Mouse (Mus musculus) spleen, postnatal 10 days (tissue): ENCODE data around the gene Itk.
A peak's percentile ranks its signal among the peaks of the same experiment; 100 is the strongest.

Experiments used
- DNase-seq, 2 experiments: peaks; one replicate each; pipeline ENCODE4 v3.0.0; 2021 to 2022; ENCODE audit warnings: low spot score in 2 of 2

Itk gene

DNA sequence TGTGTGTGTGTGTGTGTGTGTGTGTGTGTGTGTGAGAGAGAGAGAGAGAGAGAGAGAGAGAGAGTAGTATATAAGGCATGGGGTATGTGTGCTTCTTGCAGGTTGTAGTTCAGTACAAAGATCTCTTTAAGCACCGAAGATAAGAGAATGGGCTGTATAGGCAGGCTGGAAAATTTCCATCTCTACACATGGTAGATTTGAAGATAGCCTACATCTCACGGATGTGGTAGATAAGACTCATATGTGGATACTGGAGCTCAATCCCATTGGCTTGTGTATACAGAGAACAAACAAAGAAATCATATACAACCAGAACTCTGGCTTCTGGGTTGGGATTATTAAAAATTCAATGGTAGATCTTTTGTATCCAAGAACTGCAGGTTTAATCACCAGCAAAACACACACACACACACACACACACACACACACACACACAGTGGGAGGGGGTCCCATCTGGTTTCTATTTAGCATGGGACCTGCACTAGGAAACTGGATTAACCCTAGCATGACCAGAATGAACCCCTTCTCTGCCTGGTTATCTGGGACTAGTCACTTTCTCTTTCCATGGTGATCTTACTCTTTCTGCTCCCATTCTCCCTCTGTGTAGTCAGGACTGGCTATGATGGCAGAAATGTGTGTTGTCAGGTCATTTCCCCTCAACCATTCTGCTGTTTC is 28.2 kb downstream of the Itk start:
- DNase-seq = no peak

- DNase-seq = no peak
Measured at GRCm38 (mm10) chr11:46358369-46358768, 30.9 kb downstream of the Itk start.

GRCm38 (mm10) chr11:46349681-46350410 is 39.5 kb downstream of the Itk start:
- DNase-seq = no peak

DNA sequence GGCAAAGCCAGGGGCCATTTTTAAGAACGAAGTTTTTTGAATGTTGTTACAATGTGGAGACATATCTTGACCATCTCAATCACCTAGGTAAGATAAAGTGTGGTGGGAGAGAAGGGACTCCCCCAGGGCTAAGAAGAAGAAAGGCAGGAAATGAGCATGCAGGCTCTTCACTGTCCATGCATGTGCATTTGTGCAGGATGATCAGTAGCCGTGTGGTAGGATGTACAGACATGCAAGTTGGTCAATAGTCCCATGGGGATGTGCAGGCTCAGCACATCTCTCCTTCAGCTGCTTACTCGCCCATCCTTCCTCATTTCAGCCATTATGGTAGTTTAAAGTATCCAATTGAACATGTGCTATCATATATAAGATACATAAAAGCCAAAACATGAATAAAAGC is 40.9 kb downstream of the Itk start:
- DNase-seq = no peak

- DNase-seq = no peak
Measured at GRCm38 (mm10) chr11:46347756-46348155, 41.6 kb downstream of the Itk start.

GRCm38 (mm10) chr11:46343886-46344546 is 45.3 kb downstream of the Itk start:
- peak in 1 of 2 experiments; percentile 44 for DNase-seq

GRCm38 (mm10) chr11:46341960-46342359 is 47.4 kb downstream of the Itk start:
- no peak for DNase-seq

DNA sequence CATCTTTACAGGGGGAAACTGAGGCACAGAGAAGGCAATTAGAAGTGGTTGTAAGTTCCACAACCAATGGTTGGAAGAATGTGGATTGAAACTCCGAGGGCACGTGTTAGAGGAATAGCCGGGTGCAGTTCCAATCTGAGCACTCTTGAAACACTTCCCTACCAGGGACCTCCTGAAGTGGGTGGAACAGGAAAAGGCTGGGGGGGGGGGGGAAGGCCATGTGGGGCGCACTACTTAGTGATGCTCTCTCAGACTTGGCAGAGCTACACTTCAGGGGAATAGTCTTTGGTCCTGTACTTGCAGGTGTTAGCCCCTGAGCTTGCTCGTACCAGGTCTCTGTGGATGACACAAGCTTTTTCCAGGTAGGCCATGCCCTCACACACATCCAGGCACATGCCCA is 53.3 kb downstream of the Itk start:
- no peak for DNase-seq

DNA sequence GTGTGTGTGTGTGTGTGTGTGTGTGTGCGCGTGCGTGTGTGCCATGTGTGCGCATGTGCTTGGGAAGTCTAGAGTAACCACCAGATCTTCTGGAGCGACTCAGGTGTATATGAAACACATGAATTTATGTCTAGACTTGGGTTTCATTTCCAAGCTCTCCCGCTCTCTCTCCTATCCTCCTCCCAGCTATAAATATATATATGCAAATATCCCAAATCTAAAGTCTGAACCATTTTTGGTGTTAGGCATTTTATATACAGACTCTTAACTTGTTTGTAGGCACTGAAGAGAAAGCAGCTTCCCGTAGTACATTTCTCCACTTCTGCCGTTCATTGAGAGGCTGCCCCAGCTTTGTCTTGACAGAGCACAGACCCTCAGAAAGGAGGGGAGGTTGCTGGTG is 57.1 kb downstream of the Itk start:
- DNase-seq = no peak

DNA sequence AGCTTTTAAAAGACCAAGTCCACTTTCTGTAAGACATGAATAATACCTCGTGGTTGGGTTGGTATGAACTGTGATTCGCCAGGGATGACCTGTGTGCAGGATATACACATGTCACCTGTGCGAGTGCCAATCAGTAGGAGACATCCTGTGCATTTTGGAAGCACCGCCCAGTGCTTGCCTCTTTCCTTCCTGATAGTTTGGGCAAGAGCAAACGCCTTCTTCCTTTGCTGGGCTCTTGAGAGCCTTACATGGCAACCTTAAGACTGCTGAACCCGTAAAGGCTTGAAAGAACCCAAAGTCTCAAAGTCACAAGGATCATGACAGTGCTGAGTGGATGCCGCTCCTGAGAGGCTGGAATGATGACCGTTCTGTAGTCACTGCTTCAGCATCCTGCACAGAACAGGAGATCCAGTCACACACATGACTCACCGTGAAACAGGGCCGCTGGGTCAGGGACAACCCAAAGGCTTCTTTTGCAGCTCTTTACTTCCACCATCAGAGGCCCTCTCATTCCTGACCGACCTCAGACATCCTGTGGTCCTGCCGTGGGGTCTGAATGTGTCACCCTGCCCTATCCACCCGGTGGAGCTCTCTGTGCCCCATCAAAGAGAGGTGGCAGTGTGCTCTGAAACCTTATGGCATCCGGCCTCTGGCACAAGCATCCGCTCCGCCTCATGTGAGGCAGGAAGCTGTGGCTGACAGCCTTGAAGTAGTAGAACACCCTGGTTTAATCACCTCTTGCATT is 62.9 kb downstream of the Itk start:
- DNase-seq = peak; percentile 28 to 60

DNA sequence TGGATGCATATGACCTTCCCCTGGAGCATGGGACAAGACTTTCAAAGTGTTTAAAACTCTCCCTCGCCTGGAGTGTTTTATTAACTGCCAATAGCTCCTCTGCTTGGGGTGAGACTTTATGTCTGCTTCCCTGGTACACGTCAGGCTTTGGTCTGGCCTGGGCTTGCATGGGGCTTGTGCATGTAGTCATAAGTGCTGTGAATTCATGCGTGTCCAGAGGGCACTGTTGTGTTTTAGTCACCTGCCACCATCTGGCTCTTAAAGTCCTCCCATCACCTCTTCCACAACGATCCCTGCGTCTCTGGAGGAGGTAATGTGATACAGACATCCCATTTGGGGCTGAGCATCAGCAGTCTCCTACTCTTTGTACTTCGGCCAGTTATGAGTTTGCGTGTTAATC is 67.8 kb downstream of the Itk start:
- DNase-seq = no peak

DNA sequence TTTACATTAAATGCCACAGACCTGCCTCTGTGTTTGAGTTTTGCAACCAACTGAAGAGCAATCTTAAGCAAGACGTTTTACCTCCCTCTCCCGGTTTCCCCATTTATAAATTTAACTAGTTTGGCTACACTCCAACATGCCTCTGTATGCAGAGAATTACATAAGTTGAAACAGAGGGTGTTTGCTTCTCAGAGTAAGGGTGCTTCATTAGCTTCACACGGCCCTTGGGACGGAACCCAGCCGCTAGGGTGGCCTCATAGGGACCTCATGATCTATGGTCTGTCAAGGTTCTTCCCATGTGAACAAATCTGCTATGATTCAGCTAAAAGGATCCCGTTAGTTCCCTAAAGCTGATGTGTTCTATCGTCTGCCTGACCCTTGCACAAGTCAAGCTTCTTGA is 74.8 kb downstream of the Itk start:
- no peak for DNase-seq

- peak in 1 of 2 experiments; percentile 52 for DNase-seq
Measured at GRCm38 (mm10) chr11:46313851-46314250, 75.5 kb downstream of the Itk start.

- no peak for DNase-seq
Measured at GRCm38 (mm10) chr11:46312523-46313035, 76.7 kb downstream of the Itk start, which contains the start of gene Cyfip2. Gene Cyfip2 (minus strand): TSS chr11:46312859.

DNA sequence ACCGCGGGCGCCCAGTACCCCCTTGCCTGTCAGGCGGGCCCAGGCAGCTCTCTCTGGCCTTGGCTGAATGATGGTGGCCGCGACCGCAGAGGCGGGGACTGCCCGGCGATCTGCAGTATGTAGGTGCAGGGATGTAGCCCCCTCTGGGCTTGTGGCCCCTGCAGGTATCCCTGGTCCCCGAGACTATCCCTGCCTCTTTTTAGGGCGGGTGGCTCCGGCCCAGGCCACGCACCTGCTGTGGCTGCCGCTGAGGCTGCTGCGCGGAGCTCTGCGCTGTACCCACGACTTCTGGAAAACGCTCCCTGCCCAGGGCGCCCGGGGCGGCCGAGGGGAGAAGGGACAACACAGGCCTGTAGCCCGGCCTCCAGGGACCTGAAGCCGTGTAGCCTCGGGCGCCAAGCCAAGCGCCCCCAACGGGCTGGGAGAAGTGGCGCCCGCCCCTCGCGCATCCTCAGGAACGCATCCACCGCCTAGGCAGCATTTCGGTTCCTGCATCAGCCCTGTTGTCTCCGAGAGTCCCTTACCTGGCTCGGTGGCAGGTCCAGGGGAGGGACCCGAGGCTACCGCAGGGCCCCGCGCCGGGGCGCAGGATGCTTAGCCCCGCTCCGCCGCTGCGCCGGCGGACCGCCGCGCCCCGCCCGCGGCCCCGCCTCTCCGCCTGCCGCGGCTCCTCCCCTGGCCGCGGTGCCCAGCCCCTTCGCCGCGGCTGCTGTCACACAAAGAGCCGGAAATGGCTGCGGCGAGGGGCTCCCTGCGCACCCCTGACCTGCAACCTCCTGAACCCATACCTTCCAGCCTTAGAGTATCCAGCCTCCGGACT is 77.4 kb downstream of the Itk start:
- peak; percentile 64 to 75 for DNase-seq

DNA sequence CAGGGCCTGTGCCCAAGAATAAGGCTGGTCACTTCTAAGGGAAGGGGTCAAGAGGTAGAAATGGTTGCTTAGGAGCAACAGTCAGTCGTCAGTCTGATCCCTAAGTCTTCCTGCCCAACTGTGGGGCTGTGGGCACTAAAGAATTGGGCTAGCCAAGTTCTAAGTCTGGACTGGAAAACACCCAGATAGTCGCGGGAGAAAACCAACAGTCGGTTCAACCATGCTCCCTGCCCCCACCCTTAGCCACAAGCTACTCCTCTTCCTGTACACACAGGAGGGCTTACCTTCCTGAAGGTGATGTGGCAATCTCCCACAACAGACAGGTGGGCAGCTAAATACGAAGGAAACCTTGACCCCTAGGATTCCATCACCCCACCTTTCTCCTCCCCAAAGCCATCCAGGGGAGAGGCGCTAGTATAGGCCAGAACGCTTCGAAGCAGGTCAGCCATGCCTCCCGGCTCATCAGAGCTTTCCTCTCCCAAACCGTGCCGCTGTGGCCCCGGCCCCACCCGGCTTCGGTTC is 78.1 kb downstream of the Itk start:
- DNase-seq = peak in 1 of 2 experiments; percentile 63

DNA sequence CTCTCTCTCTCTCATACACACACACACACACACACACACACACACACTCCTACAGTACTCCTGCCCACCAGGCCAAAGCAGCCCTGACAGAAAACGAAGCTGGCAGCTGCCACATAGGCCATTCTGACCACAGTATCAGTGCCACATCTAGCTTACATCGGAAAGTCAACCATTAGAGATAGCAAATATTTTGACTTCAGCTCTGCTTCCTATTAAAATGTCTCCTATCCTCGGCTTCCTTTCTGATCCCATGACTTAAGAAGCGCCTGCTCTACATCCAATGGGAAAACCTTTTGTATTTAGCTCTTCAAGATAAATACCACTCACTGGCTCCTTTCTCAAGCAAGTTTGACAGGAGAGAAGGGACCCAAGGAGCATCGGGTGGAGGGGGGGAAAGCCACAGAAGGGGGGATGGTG is 78.7 kb downstream of the Itk start:
- no peak for DNase-seq

GRCm38 (mm10) chr11:46309808-46310555 is 79.3 kb downstream of the Itk start:
- DNase-seq = peak in 1 of 2 experiments; percentile 41

- DNase-seq = peak in 1 of 2 experiments; percentile 70
Measured at GRCm38 (mm10) chr11:46309111-46309741, 80.1 kb downstream of the Itk start.
